Mouse (Mus musculus): ENCODE data around the gene Lsamp.

The Lsamp gene

DNA sequence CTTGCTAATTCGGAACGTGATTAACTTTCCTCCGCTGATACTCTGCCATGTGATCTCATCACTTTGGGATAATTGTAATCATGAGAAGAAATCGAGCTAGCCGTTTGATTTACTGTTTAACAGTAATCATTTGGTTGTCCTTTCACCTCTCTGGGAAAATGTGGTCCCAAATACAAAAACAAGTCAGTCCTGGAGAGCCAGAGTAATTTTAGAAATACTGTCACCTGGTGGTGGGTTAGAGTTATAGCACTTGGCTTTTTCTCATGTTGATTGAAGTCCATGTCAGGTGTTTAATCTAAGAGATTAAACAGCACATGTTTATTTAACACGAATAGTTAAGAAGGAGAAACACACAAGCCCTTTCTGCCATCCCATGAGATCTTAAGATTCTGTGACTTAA, 1851.6 kb downstream of the Lsamp start:
- in situ Hi-C loops (cut with MboI; ENCODE audit: unreplicated experiment in 2 of 2) = loop anchor here in 1 of 2 experiments (25.0 kb wide), 1 partner anchor 573 kb away; no protein-coding TSS in a partner anchor

DNA sequence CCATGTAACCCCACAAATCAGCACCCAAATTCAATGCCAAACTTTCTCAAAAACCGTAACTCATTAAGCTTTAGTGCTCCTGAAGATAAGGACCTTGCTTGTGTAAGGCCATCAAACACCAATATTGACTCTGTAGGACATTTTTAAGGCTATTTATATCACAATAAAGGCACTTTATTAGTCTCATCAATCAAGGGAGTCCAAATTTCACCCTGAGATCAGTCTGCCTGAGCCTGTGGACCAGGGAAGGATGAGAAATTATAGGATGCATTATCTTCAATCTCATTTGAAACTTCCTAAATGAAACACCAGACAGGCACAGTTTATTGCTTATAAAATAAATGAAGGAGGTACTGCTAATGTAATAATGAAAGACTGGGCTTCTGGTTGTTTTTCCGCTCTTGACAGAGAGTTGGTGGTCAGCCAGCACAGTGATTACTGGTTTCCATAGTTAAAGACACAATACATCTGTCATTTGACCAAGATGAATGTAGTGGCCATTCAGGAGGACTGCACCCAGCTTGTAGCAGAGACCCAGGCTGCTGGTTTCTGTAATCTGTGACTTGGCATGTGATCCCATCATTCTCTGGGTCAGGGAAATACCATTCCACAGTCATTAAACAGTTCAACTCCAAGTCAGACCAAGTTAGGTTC, 1855.7 kb downstream of the Lsamp start:
- in situ Hi-C loops (cut with MboI; ENCODE audit: unreplicated experiment in 2 of 2) = loop anchor here in 1 of 2 experiments (25.0 kb wide), 1 partner anchor 578 kb away; no protein-coding TSS in a partner anchor

DNA sequence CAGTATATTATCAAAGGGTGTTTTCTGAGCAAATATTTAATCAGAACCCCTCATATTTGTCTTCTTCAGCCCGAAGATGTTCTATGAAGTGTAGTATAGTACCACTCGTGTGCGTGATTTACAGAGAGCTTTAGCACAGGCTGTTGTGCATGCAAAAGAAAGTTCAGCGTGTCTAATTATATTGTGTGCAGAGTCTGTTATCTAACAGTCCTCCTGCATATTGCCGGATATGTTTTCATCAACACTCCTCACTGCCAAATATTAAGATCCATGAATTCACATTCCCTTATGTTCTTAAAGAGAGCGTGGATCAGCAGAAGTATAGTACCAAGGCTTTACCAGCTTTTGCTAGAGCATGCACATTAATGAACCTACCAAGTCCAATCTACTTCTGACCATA, 1862.7 kb downstream of the Lsamp start:
- in situ Hi-C loops (cut with MboI; ENCODE audit: unreplicated experiment in 2 of 2) = loop anchor here in 1 of 2 experiments (25.0 kb wide), 1 partner anchor 585 kb away; no protein-coding TSS in a partner anchor

DNA sequence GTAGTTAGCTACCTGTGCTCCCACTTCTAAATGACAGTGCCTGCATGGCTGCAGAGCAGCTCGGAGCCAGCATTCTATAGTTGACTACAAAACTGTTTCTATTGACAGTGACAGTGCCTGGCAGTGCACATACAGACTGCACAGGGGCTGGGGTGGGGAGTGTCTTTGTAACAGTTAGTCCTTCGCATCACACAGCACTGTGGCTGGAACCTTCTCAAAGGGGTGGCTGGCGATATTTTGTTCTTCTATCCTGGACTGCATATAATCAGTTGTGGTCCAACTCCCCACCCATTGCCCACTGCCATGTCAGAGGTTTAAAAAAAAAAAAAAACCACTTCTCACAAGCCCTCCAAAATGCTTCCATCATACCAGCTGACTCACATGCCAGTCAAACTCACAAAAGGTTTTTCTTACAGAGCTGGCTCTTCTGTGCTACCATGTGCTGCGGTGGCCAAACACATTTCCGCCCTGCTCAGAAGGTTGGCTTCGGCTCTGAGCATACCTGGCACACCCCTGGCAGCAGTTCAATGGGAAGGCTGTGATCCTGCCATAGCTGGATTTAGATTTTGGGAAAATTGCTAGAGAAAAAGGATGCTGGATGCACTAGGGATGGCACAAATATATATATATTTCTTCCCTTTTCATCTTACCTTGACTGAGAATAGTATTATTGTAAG, 1887.9 kb downstream of the Lsamp start:
- in situ Hi-C loops (cut with MboI; ENCODE audit: unreplicated experiment in 2 of 2) = no loop called here

DNA sequence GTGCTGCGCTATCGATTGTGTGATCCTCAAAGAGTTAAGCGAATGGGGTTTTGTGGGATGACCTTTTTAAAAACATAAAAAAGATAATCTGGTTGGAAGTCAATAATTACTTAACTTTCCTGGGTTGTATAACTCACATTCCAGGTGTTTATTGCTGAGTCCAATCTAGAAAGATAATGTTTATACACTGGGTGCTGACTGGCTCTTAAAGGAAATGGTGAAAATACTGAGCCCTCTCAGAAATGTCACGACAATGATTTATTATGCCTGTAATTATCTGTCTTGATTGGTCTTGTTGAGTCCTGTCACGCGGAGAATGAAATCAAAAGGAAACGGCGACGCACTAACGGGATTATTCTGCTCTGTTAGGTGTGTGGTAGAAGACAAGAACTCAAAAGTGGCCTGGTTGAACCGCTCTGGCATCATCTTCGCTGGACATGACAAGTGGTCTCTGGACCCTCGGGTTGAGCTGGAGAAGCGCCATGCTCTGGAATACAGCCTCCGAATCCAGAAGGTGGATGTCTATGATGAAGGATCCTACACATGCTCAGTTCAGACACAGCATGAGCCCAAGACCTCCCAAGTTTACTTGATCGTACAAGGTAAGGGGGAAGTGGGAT, 1904.5 kb downstream of the Lsamp start:
- in situ Hi-C loops (cut with MboI; ENCODE audit: unreplicated experiment in 2 of 2) = no loop called here

DNA sequence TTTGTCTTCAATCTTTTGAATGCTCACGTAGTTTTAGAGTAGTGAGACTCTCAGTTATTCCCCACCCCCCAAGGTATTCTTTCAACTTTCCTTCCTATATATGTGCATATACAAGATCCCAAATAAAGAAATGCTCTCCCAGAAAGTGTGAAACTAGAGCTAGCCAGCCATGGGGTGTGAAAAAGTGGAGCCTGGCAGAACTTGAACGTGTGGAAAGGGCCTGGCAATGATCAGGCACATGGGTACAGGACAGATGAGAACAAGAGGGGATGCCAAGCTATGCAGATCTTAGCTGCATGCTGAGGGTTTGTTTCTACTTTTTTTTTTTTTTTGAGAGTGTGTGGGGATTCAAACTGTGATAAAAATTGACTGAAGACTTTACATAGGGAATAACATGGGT, 1916.6 kb downstream of the Lsamp start:
- in situ Hi-C loops (cut with MboI; ENCODE audit: unreplicated experiment in 2 of 2) = no loop called here

DNA sequence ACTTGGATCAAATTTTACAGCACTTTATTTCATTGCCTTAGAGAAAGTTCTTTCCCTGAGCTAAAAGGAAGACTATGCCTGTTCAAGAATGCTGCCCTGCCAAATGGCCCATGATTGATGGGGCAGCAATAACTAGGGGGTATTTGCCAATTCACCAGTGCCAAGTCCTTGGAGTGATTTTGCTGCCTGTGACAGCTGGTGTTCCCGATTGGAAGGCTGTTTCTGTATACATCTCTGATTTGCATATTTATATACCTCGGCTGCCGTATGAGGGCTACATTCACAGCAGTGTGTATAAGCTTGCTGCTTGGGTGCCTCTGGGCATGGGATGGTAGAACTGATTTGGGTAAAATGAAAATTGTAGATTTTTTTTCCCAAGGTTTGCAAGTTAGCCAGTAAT, 1919.5 kb downstream of the Lsamp start:
- in situ Hi-C loops (cut with MboI; ENCODE audit: unreplicated experiment in 2 of 2) = no loop called here

DNA sequence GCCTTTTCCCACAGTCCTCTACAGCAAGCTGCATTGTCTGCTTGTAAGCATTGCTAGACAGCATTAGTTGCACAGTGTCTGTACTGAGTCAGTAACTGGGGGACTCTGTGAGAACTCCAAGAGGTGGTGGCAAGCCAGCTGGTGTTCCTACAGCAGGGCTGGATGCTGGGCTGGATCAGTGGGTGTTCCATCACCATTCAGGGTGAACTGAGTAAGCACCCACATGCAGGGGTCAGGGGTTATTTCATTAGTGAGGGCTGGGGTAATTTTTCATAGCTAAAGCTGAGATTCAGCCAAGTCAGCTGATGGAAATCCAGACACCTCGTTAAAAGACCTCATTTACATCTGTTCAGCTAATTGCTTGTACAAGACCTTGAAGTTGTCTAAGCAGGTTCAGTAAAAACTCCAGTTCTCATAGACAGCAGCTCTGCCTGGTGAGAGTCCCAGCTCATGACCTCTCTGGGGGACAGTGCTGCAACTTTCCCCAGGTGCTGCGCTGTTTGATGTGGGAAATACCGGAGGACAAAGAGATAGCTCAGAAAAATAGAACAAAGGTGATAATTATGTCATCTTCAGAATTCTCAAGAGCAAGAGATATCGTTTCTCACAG, 1928.5 kb downstream of the Lsamp start:
- in situ Hi-C loops (cut with MboI; ENCODE audit: unreplicated experiment in 2 of 2) = no loop called here

DNA sequence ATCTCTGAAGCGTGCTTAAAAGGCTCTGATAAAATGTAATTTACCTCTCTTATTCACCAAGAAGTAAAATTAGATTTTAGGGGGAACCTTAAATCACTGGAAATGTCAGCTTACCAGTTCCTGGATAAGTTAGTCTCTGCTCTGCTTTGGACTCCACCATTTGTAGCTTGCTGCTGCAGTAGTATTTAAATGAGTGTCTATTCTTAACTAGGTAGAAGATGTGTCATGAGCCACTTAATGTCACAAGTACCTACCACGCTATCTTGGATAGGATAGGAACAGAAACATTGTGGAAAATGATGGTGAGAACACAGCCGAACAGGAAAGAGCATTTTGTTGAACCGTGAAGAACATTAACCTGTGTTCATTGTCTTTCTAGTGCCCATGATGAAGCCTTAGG, 1929.2 kb downstream of the Lsamp start:
- in situ Hi-C loops (cut with MboI; ENCODE audit: unreplicated experiment in 2 of 2) = no loop called here

DNA sequence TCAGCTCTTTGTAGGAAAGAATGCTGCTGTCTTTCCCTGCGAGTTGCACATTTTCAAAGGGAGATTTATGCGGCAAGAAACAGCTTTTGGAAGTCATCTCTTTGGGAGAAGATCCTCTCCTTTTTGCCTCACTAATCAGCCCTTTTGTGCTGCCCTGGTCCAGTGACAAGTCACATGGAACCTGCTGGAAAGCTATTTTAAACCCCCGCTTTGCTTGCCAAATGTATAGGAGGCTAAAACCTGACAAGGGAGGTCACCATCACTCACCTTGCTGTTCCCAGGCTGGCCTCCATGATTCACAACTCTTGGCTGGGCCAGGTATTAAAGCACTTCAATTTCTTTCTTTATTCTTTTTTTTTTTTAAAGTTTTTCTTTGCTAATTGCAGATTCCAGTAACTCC, 1932.2 kb downstream of the Lsamp start:
- in situ Hi-C loops (cut with MboI; ENCODE audit: unreplicated experiment in 2 of 2) = no loop called here

DNA sequence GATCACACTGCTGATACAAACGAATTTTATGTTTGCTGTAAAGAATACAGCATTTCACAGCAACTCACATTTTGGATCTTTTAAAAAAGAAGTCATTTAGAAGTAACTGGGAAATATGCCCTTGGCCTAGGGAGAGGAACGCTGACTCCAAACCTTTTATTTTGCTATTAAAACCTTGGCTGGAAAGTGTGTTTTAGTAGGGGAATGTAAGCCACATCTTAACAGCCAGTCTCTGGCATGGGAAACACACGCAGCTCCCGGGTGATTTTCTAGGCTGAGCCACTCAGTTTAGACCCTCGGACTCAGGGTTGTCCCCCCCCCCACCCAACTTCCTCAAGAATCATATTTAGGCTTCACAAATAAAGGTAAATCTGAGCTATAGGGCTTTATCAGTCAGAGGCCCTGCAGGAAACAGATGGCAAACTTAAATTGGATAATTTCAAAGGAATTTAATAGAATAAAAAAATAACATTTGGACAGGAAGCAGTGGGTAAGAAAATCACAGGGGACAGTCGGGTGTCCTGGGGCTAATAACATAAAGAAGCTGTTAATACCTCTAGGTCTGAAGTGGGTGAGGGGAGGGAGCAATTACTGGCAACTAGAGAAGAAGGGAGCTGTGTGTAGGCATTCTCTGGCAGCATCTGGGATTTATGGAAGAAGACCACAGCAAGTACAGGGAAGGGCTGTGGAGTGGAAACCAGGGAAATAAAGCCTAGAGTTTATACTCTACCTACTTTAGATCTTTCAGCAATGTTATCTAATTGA, 1933.1 kb downstream of the Lsamp start:
- in situ Hi-C loops (cut with MboI; ENCODE audit: unreplicated experiment in 2 of 2) = no loop called here

DNA sequence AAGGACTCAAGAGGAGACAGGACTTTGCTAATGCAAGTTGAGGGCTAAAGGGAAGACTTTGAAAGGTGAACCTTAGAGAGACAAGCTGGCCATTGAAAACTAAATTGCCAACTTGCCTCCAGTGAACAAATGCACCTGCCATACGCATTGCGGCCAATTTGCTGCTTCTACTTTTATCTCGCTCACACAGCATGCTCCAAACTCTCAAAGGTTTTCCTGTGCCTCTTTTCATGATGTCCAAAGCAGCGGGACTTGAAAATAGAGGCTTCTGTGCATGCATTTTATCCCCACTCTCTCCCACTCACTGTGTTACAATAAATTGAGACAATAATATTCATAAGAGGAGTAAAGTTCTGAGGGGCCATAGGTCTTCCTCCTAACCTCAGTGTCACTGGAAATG, 1945.4 kb downstream of the Lsamp start:
- in situ Hi-C loops (cut with MboI; ENCODE audit: unreplicated experiment in 2 of 2) = no loop called here

DNA sequence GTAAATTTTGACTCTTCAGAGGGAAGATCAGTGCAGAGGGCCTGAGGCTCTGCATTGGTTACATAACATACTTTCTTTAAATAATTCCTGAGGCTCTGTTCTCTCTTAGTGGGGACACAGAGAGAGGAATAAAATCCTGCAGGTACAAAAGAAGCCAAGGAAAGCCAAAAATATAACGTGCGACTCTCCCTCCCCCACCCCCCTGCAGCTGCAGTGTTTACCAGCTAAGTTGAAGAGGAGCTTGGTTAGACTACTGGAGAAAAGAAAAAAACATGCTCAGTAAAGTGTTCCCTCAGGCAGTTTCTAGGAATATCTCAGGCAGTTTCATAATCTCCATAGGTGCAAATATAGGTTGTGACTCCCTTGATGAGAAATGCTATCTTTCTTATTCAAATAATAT, 1951.5 kb downstream of the Lsamp start:
- in situ Hi-C loops (cut with MboI; ENCODE audit: unreplicated experiment in 2 of 2) = no loop called here

DNA sequence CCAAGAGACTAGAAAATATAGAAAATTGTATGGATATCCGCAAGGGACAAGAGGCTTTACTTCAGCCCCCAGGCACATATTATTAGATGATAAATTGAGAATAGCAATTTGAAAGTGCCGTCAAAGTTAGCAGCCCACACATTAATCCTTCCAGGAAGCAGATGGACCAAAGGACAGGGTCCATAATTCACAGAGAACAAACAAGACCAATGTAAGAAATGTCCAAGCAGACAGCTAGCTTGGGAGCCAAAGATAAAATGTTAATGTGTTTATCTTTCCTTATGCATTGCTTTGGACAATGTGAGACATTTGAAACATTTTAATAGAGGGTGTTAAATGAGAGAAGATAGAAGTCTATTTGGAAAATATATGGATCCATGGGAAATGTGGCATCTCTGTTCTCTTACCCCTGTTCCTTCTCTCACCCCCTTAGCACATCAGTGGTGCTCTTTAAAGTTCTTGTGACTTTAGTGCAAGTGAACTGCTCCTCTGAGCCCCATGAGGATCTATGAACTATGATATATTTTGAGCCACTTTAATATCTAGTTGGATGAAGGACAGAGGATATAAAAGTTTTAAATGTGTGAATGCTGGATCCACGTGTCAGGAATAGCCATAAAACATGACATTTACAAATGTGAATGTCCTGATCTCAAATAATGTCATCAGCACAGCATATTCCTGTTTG, 1952.9 kb downstream of the Lsamp start:
- in situ Hi-C loops (cut with MboI; ENCODE audit: unreplicated experiment in 2 of 2) = no loop called here

DNA sequence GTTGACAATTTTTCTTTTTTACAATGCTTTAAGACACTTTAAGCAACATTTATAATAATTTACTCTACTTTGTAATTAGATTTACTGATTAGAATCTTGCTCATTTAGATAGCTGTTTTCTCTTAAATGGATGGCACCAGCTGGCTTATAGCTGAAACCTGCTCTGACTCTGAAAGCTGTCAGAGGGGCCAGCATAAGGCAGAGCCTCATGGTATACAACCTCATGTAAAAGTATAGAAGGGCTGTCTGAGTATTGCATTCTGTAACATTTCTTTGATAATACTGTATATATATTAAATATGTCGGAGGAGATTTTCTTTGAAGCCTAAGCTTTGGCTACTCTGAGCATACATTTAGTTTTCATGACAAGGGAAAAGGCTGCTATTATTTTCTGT, 1953.4 kb downstream of the Lsamp start:
- in situ Hi-C loops (cut with MboI; ENCODE audit: unreplicated experiment in 2 of 2) = no loop called here

DNA sequence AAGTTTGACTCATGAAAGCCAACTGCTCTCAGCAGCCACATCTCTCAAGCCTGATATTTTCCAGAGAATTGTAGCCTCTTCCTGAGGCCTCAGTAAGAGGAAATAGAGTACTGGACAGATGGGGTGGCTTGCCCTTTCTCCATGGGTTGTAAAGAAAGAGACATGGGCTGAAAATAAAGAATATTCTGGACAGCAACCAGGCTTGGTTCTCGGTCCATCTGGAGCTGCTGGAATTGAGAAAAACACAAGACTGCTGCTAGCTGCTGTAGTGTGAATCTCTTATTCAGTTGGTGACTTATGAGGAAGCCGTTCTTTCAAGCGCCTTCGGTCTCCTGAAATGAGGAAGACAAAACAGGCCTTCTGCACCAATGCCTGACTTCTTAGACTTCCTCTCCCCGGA, 1954.1 kb downstream of the Lsamp start:
- in situ Hi-C loops (cut with MboI; ENCODE audit: unreplicated experiment in 2 of 2) = no loop called here

DNA sequence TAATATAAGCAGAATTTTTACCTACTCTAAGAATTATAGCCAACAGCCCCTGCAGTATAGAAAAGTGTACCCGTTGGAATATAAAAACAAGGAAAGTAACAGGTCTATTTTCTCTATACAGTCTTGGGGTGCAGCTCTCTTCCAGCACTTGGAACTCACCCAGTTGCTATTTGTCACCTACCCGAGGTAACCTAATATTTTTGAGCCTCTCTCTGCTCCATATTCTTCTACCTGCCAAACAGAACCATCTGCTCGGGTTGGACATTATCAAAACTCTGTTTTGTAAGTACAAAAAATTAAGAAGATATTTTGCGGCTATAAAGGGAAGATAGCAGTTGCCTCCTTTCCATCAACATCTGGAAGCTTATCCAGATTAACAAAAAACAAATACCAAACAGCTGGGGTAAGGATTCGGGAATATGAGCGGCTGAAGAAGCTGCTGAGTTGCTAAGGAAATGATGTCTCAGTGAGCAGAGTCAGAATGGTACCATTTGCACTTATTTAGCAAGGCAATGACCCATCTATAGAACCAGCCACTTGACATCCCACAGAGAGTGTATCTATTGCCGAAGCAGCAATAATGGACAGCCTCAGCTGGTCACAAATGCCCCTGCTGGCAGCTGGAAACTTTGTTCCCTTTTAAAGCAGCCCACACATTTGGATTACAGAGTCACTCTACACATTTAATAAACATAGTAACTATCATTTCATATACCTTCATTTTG, 1957.6 kb downstream of the Lsamp start:
- in situ Hi-C loops (cut with MboI; ENCODE audit: unreplicated experiment in 2 of 2) = no loop called here

DNA sequence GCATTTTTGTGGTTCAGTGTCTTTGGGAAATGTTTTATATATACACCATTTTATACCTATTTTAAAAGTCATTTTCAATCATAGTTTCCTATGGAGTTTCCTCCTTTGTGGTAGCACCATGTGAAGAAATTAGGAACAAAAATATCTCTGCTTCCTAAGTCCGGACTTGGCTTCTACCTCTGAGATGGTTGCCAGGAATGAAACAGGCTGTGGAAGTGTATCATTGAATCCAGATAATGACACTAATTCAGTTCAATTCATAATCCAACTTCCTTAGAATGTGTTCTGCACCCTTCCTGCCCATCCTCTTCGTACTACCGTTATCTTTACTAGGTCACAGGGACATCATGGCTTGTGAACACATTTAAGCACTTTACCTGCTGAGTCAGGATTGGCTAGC, 1973.7 kb downstream of the Lsamp start:
- in situ Hi-C loops (cut with MboI; ENCODE audit: unreplicated experiment in 2 of 2) = no loop called here

DNA sequence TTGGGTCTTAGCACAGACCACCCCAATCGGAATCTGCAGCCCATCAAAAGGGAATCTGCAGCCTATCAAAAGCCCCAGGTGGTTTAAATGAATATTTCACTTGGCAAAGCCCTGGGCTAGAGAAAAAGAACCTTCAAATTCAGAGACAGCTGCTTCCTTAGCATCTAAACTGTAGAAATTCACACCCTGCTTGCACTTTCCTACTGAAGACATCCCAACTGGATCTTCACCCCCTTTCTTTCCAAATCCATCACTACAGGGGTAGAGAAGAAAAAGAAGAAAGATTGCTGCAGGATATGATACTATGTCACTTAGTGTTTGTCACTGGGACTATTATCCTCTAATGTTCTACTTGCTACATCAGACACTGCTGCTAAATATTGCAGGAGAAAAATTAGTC, 1981.5 kb downstream of the Lsamp start:
- in situ Hi-C loops (cut with MboI; ENCODE audit: unreplicated experiment in 2 of 2) = no loop called here

DNA sequence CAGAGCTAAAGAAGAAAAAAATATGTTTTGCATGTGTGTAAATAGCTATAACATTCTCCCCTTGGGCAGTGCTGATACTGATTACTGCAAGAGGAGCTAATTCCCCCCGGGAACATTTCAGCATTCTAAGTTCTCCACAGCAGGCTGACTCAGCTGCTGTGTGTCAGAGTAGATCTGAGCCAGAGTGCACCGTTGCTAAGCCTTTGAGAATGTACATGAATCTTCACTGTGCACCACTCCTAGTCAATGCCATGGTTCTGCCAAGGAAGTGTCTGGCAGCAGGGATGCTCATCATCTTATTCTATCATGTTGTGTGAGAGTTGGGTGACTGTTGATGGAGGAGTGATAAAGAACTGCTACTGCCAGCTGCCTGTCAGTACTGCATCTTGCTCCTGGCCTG, 1985.1 kb downstream of the Lsamp start:
- in situ Hi-C loops (cut with MboI; ENCODE audit: unreplicated experiment in 2 of 2) = no loop called here

Data from v-Abl transformed pro-B cells (cell line).